7 mouse cellular contexts compared by ENCODE assay signal in the genomic region with DNA sequence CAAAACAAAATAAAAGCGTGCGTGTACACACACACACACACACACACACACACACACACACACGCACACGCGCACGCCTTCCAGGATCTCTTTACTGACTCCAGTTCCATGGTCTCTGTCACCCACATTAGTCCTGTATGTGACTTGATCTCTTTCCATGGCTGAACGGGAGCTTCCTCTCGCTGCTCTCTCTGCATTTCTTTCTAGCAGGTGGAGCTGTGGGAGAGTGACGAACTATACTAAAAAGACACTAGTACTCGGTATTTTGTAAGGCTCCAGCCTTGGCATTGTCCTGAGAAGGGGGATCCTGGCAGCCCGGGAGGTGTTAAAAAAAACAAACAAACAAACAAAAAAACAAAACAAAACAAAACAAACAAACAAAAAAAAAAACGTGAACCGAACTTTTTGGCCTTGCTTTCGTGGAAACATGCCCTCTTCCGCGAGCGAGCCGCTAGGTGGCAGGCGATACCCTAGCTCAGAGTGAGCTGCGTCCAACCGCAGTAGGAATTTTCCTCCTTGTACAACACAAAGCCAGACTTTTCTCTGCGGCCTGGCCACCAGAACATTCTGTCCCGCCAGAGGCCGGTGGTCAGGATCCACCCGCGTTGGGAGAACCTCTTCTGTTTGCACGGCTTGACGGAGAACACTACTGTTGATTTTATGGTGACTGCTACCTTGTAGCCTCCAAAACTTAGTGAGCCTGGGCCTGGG. TPM values are rescaled to one million over a fixed set of nuclear protein-coding genes. Genes with fewer than 3 reads are reported as not detected.
DNase-seq lines count a peak whose midpoint lies in the region; ATAC-seq and TF ChIP-seq lines count a peak whose summit lies in the region.

No protein-coding gene starts in this region.

- no peaks in the 10 kb centered on the region for H3K79me2 ChIP-seq in heart, adult 2 months (replicated peaks; ENCODE audit: control insufficient read depth, insufficient read depth, low read length)

- peak overlapping the region; percentile 51 for H3K4me2 ChIP-seq in embryonic facial prominence, embryonic 13.5 days
- peak overlapping the region; percentile 35 for H3K4me2 ChIP-seq in limb, embryonic 12.5 days
- peak overlapping the region; percentile 30; the same call in 1 of the 2 replicates for H3K4me2 ChIP-seq in midbrain, embryonic 14.5 days (ENCODE audit: low read length)

- ATAC-seq in embryonic facial prominence, embryonic 13.5 days (ENCODE audit: insufficient number of reproducible peaks, insufficient read depth, low FRiP score, low TSS enrichment, low read depth), result peak; percentile 63; the same call in 1 of the 2 replicates
- ATAC-seq in limb, embryonic 12.5 days (ENCODE audit: insufficient number of reproducible peaks, insufficient read depth, low FRiP score, low TSS enrichment, low read depth), result peak; percentile 70
- peak; percentile 77; the same call in 1 of the 2 replicates for ATAC-seq in midbrain, embryonic 14.5 days (ENCODE audit: low FRiP score, low TSS enrichment)

- 0 out of 2 replicates have a peak overlapping the region, but pooled peaks have one; percentile 61 for H3K9ac ChIP-seq in embryonic facial prominence, embryonic 13.5 days
- H3K9ac ChIP-seq in heart, adult 2 months (ENCODE audit: low read depth, low read length), result peak overlapping the region; percentile 60
- H3K9ac ChIP-seq in limb, embryonic 12.5 days (replicated peaks), result no peak overlapping the region; the same call in 1 of the 2 replicates
- H3K9ac ChIP-seq in midbrain, embryonic 14.5 days (replicated peaks; ENCODE audit: low read length), result no peak overlapping the region

- TF ChIP-seq POLR2A in heart, adult 2 months (IDR thresholded peaks at IDR 0.05; ENCODE audit: insufficient read depth, low read depth, low read length), result peak; percentile 82
- TF ChIP-seq POLR2A in kidney, adult 2 months (IDR thresholded peaks at IDR 0.05; ENCODE audit: low read depth, low read length), result no peak

- DNase-seq in adrenal gland, postnatal 14 days, result peak; percentile 93
- peak; percentile 88 for DNase-seq in heart, adult 2 months
- peak; percentile 91 for DNase-seq in kidney, adult 2 months
- DNase-seq in midbrain, embryonic 14.5 days, result peak; percentile 91
- peak; percentile 63 to 80 for DNase-seq in spleen, adult 18-20 months

- peaks cover 23% of the 10 kb centered on the region for H3K4me1 ChIP-seq in embryonic facial prominence, embryonic 13.5 days
- peaks cover 6% of the 10 kb centered on the region for H3K4me1 ChIP-seq in heart, adult 2 months (ENCODE audit: control insufficient read depth, insufficient read depth, low read length)
- H3K4me1 ChIP-seq in kidney, adult 2 months (ENCODE audit: control insufficient read depth, insufficient read depth, low read length), result peaks cover 5% of the 10 kb centered on the region; the same call in 1 of the 2 replicates
- peaks cover 9% of the 10 kb centered on the region; the same call in 1 of the 2 replicates for H3K4me1 ChIP-seq in limb, embryonic 12.5 days (replicated peaks)
- H3K4me1 ChIP-seq in midbrain, embryonic 14.5 days (ENCODE audit: control insufficient read depth, insufficient read depth, low read length), result no peaks in the 10 kb centered on the region

- H3K36me3 ChIP-seq in embryonic facial prominence, embryonic 13.5 days, result no peaks in the 10 kb centered on the region
- no peaks in the 10 kb centered on the region for H3K36me3 ChIP-seq in heart, adult 2 months (ENCODE audit: control insufficient read depth, insufficient read depth, low read length)
- no peaks in the 10 kb centered on the region for H3K36me3 ChIP-seq in kidney, adult 2 months (ENCODE audit: control insufficient read depth, insufficient read depth, low read length)
- no peaks in the 10 kb centered on the region for H3K36me3 ChIP-seq in limb, embryonic 12.5 days
- no peaks in the 10 kb centered on the region for H3K36me3 ChIP-seq in midbrain, embryonic 14.5 days (ENCODE audit: control insufficient read depth, insufficient read depth, low read length)

- peak; percentile 97 for TF ChIP-seq CTCF in heart, adult 2 months (IDR thresholded peaks at IDR 0.05)
- peak; percentile 93 for TF ChIP-seq CTCF in kidney, adult 2 months (conservative IDR thresholded peaks at IDR 0.05; ENCODE audit: insufficient read depth, insufficient read length, low read depth, low read length)

- H3K4me3 ChIP-seq in embryonic facial prominence, embryonic 13.5 days, result 0 out of 2 replicates have a peak overlapping the region, but pooled peaks have one; percentile 16
- peak overlapping the region; percentile 31 for H3K4me3 ChIP-seq in heart, adult 2 months
- peak overlapping the region; percentile 37; the same call in 1 of the 2 replicates for H3K4me3 ChIP-seq in kidney, adult 2 months (ENCODE audit: insufficient read depth, low read depth, low read length)
- H3K4me3 ChIP-seq in limb, embryonic 12.5 days (replicated peaks), result no peak overlapping the region
- H3K4me3 ChIP-seq in midbrain, embryonic 14.5 days (replicated peaks; ENCODE audit: low read depth, low read length), result no peak overlapping the region

- peak; percentile 90 for TF ChIP-seq EP300 in heart, adult 2 months (IDR thresholded peaks at IDR 0.05; ENCODE audit: insufficient read depth, low read depth, low read length)

- intact Hi-C loops in heart, adult 2 months (cut with DNase I), result loop anchor here (5.0 kb wide), 3 partner anchors 99 to 354 kb away; no protein-coding TSS in a partner anchor

- H3K9me3 ChIP-seq in embryonic facial prominence, embryonic 13.5 days, result no peaks in the 10 kb centered on the region
- no peaks in the 10 kb centered on the region for H3K9me3 ChIP-seq in limb, embryonic 12.5 days
- no peaks in the 10 kb centered on the region for H3K9me3 ChIP-seq in midbrain, embryonic 14.5 days (ENCODE audit: control insufficient read depth, low read length)

- no peak overlapping the region for H3K27ac ChIP-seq in embryonic facial prominence, embryonic 13.5 days
- H3K27ac ChIP-seq in heart, adult 2 months, result peak overlapping the region; percentile 87
- peak overlapping the region; percentile 82; the same call in 1 of the 2 replicates for H3K27ac ChIP-seq in kidney, adult 2 months (ENCODE audit: insufficient read depth, low read depth, low read length)
- H3K27ac ChIP-seq in limb, embryonic 12.5 days, result no peak overlapping the region
- H3K27ac ChIP-seq in midbrain, embryonic 14.5 days (replicated peaks; ENCODE audit: low read depth, low read length), result no peak overlapping the region

- no peaks in the 10 kb centered on the region for H3K27me3 ChIP-seq in embryonic facial prominence, embryonic 13.5 days
- H3K27me3 ChIP-seq in heart, adult 2 months (ENCODE audit: control insufficient read depth, insufficient read depth, low read length), result no peaks in the 10 kb centered on the region
- H3K27me3 ChIP-seq in kidney, adult 2 months (replicated peaks; ENCODE audit: control insufficient read depth, insufficient read depth, low read length), result no peaks in the 10 kb centered on the region
- H3K27me3 ChIP-seq in limb, embryonic 12.5 days, result no peaks in the 10 kb centered on the region
- H3K27me3 ChIP-seq in midbrain, embryonic 14.5 days (ENCODE audit: control insufficient read depth, insufficient read depth, low read length), result no peaks in the 10 kb centered on the region

- WGBS in embryonic facial prominence, embryonic 13.5 days, result 26% methylated on average over 28 of the region's 28 CpGs
- 22% methylated on average over 28 of the region's 28 CpGs for WGBS in heart, adult 2 months
- 23% methylated on average over 28 of the region's 28 CpGs for WGBS in kidney, adult 2 months
- WGBS in limb, embryonic 12.5 days, result 25% methylated on average over 28 of the region's 28 CpGs
- 26% methylated on average over 28 of the region's 28 CpGs for WGBS in midbrain, embryonic 14.5 days

RNA-seq across cellular contexts. Expression of a gene that starts 9.9 kb away (rescaled TPM):
- total RNA-seq in adrenal gland, postnatal 14 days (2021), result 4.9 and 8.7 TPM in 2 replicates
- polyA plus RNA-seq in embryonic facial prominence, embryonic 13.5 days (2015; fragmentation: Nextera tagmentation; extraction: Ambion mirVana), result 4.9 and 5.5 TPM in 2 replicates
- 1 to 10 TPM in 1 of 2 experiments, under 1 TPM in 1; 0.91 to 1.6 TPM for total RNA-seq in heart, adult 2 months (2021)
- 2.6 and 3.0 TPM in 2 replicates for polyA plus RNA-seq in heart, adult 2 months (2012; rRNA removed)
- 62.0 and 65.9 TPM in 2 replicates for polyA plus RNA-seq in kidney, adult 2 months (2012; rRNA removed)
- polyA plus RNA-seq in limb, embryonic 12.5 days (2016; fragmentation: Nextera tagmentation; extraction: Ambion mirVana), result 2.5 and 2.8 TPM in 2 replicates
- 17.2 and 18.5 TPM in 2 replicates for polyA plus RNA-seq in midbrain, embryonic 14.5 days (2014; fragmentation: Nextera tagmentation; extraction: Ambion mirVana)

RNA-seq across cellular contexts. Expression of a gene that starts 40.4 kb away (rescaled TPM):
- total RNA-seq in adrenal gland, postnatal 14 days (2021), result 15.5 and 16.3 TPM in 2 replicates
- polyA plus RNA-seq in embryonic facial prominence, embryonic 13.5 days (2015; fragmentation: Nextera tagmentation; extraction: Ambion mirVana), result 26.8 and 31.8 TPM in 2 replicates
- total RNA-seq in heart, adult 2 months (2021), result 1 to 10 TPM; 1.2 to 1.6 TPM
- 1.1 and 1.8 TPM in 2 replicates for polyA plus RNA-seq in heart, adult 2 months (2012; rRNA removed)
- 25.1 and 30.3 TPM in 2 replicates for polyA plus RNA-seq in kidney, adult 2 months (2012; rRNA removed)
- polyA plus RNA-seq in limb, embryonic 12.5 days (2016; fragmentation: Nextera tagmentation; extraction: Ambion mirVana), result 26.8 and 28.0 TPM in 2 replicates
- polyA plus RNA-seq in midbrain, embryonic 14.5 days (2014; fragmentation: Nextera tagmentation; extraction: Ambion mirVana), result 117 and 171 TPM in 2 replicates

RNA-seq across cellular contexts. Expression of a gene that starts 51.5 kb away (rescaled TPM):
- total RNA-seq in adrenal gland, postnatal 14 days (2021), result 50.2 and 63.4 TPM in 2 replicates
- polyA plus RNA-seq in embryonic facial prominence, embryonic 13.5 days (2015; fragmentation: Nextera tagmentation; extraction: Ambion mirVana), result 223 and 229 TPM in 2 replicates
- 10 to 100 TPM; 25.9 to 29.8 TPM for total RNA-seq in heart, adult 2 months (2021)
- polyA plus RNA-seq in heart, adult 2 months (2012; rRNA removed), result 18.9 and 35.9 TPM in 2 replicates
- 23.5 and 28.7 TPM in 2 replicates for polyA plus RNA-seq in kidney, adult 2 months (2012; rRNA removed)
- polyA plus RNA-seq in limb, embryonic 12.5 days (2016; fragmentation: Nextera tagmentation; extraction: Ambion mirVana), result 240 and 245 TPM in 2 replicates
- 190 and 195 TPM in 2 replicates for polyA plus RNA-seq in midbrain, embryonic 14.5 days (2014; fragmentation: Nextera tagmentation; extraction: Ambion mirVana)

Comparison
In these comparisons a context has a peak if more than half of its experiments do, and no peak if none do; other contexts are left out.
1. H3K27ac ChIP-seq: peak in heart, adult 2 months (single experiment) and kidney, adult 2 months (single experiment); none in embryonic facial prominence, embryonic 13.5 days (single experiment), limb, embryonic 12.5 days (single experiment) and midbrain, embryonic 14.5 days (single experiment).
2. H3K4me3 ChIP-seq: peak in embryonic facial prominence, embryonic 13.5 days (single experiment), heart, adult 2 months (single experiment) and kidney, adult 2 months (single experiment); none in limb, embryonic 12.5 days (single experiment) and midbrain, embryonic 14.5 days (single experiment).
3. H3K9ac ChIP-seq: peak in embryonic facial prominence, embryonic 13.5 days (single experiment) and heart, adult 2 months (single experiment); none in limb, embryonic 12.5 days (single experiment) and midbrain, embryonic 14.5 days (single experiment).
4. Peak in every context shown above with its lines, with median percentiles within 50 percentile points of each other: DNase-seq, ATAC-seq and H3K4me2 ChIP-seq.